Mouse (Mus musculus) limb, embryonic 11.5 days (tissue): ENCODE measurements around the gene Dctn1. TPM values are rescaled to one million over a fixed set of nuclear protein-coding genes. Genes with fewer than 3 reads are reported as not detected.
A peak's percentile ranks its signal among the peaks of the same experiment; 100 is the strongest.

Source experiments
- ATAC-seq: fragments of 200-750 bp; cut with Nextera tagmentation; 2 replicates; pipeline ENCODE4 v1.8.0; 2017; ENCODE audit warnings: low read depth; ENCODE audit not compliant: insufficient number of reproducible peaks, low FRiP score, low TSS enrichment
- DNase-seq: peaks from one replicate; pipeline ENCODE4 v3.0.0-alpha.2; 2015; ENCODE audit warnings: low spot score
- H3K27ac ChIP-seq: fragments of 300-500 bp; sonication (generic); replicated peaks from 2 replicates; pipeline ENCODE4 v1.5.1; 2014; ENCODE audit warnings: low read depth, mild to moderate bottlenecking, low read length
- H3K27me3 ChIP-seq: fragments of 300-500 bp; sonication (generic); 2 replicates; pipeline ENCODE4 v1.6.1; 2014; ENCODE audit warnings: mild to moderate bottlenecking, low read length, mixed read lengths; ENCODE audit not compliant: control insufficient read depth, insufficient read depth
- H3K36me3 ChIP-seq: fragments of 300-500 bp; sonication (generic); 2 replicates; pipeline ENCODE4 v1.6.1; 2014; ENCODE audit warnings: mild to moderate bottlenecking, low read length, moderate library complexity, mixed read lengths; ENCODE audit not compliant: control insufficient read depth, insufficient read depth
- H3K4me1 ChIP-seq: fragments of 300-500 bp; sonication (generic); 2 replicates; pipeline ENCODE4 v1.6.1; 2014; ENCODE audit warnings: low read length, mixed read lengths; ENCODE audit not compliant: control insufficient read depth, insufficient read depth
- H3K4me2 ChIP-seq: fragments of 300-500 bp; sonication (generic); 2 replicates; pipeline ENCODE4 v1.6.1; 2014; ENCODE audit warnings: low read depth, mild to moderate bottlenecking, moderate library complexity; ENCODE audit not compliant: severe bottlenecking
- H3K4me3 ChIP-seq: fragments of 300-500 bp; sonication (generic); 2 replicates; pipeline ENCODE4 v1.5.1; 2014; ENCODE audit warnings: low read depth, low read length
- H3K9ac ChIP-seq: fragments of 300-500 bp; sonication (generic); 2 replicates; pipeline ENCODE4 v1.6.1; 2014; ENCODE audit warnings: mild to moderate bottlenecking, low read length
- H3K9me3 ChIP-seq: fragments of 300-500 bp; sonication (generic); 2 replicates; pipeline ENCODE4 v1.6.1; 2016; ENCODE audit warnings: low read length; ENCODE audit not compliant: control insufficient read depth
- WGBS: fragments of 180-500 bp; shearing (Covaris S2); extraction: QIAGEN DNeasy Blood & Tissue Kit; methylation state at CpG from one replicate; pipeline ENCODE4 v1.1.7; 2014; 5-methylcytosine and 5-hydroxymethylcytosine counted together
- polyA plus RNA-seq: library from polyadenylated mRNA; unstranded; fragments of >200 nt; fragmentation: Nextera tagmentation; extraction: Ambion mirVana; gene quantifications from 2 replicates; pipeline ENCODE4 v1.2.1, GENCODE M21; 2014

Gene Dctn1
- polyA plus RNA-seq, 1 experiment from 2014 or later, result 70.4 TPM

DNA sequence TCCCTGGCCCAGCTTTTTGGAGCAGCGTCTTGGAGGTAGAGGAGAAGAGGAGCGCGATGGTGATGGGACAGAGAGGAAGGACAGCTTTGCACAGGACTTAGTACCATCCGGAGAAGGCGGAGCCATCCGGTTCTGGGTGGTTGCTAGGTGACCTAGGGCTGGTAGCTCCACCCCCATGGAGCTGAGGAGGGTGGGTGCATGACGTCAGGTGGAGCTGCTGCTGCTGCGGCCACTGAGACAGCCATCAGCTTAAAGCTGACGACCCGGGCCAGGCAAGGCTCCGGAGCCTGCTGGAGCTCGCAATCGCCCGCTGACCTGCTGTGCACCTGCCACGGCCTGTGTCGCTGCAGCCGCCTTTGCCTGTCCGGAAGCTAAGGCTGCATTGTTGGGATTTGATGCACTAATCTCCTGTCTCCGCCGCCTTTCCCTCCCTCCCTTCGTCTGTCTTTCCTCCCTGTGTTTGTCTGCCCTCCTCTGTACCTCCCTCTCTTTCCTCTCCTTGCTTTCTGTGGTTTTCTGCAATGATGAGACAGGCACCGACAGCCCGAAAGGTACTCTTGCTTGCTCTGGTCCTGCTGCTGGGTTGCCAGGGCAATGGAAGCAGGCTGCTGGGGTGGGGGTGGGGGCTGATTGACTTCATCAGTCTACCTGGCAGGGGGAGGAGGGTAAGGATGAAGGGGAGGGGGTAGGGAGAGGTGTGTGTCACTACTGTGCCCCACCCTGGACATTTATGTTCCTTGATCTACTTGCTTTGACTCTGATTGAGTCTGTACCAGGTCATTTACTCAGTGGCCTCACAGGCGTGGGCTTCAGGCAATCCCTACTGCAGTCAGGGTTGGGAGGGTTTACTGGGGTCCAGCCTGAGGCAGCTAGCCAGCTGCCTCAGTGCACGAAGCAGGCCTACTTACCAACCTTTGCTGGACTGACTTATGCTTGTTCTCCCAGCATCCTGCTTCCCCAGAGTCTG, 20.5 kb downstream of the Dctn1 start:
- 7% methylated on average over 25 of the region's 25 CpGs for WGBS
- ATAC-seq, result peak; percentile 87
- H3K9ac ChIP-seq, result peak overlapping the region; percentile 27
- peak; percentile 75 for DNase-seq
- peak overlapping the region; percentile 67 for H3K27ac ChIP-seq
- H3K4me2 ChIP-seq, result peak overlapping the region; percentile 50
- peaks cover 23% of the 10 kb centered on the region for H3K4me1 ChIP-seq
- H3K4me3 ChIP-seq, result peak overlapping the region; percentile 14
- no peaks in the 10 kb centered on the region for H3K9me3 ChIP-seq
- peaks cover 8% of the 10 kb centered on the region for H3K36me3 ChIP-seq
- no peaks in the 10 kb centered on the region for H3K27me3 ChIP-seq

DNA sequence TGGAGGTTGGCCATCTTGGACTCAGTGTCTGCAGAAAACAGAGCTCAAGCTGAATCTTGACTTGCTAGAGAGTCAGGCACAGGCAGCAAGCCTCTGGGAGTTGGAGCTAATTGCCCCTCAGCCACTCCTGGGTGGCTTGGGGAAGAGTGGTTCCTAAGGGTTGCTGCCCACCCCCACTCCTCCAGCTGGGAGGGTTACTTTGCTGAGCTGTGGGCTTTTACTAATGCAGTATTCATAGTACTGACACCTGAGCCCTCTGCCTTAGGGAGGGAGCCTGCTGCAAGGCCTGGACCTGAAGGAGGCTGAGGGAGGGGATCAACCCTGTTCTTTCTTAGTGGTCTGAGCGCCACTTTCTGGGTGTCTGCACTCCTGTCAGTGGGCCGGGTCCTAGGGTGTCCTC, 21.2 kb downstream of the Dctn1 start:
- 67% methylated on average over 2 of the region's 2 CpGs for WGBS
- no peak overlapping the region; the same call in 1 of the 2 replicates for H3K9ac ChIP-seq
- peaks cover 14% of the 10 kb centered on the region for H3K36me3 ChIP-seq
- peak overlapping the region; percentile 67 for H3K27ac ChIP-seq
- peak overlapping the region; percentile 50; the same call in 1 of the 2 replicates for H3K4me2 ChIP-seq
- H3K9me3 ChIP-seq, result no peaks in the 10 kb centered on the region
- peaks cover 23% of the 10 kb centered on the region for H3K4me1 ChIP-seq
- no peaks in the 10 kb centered on the region for H3K27me3 ChIP-seq
- H3K4me3 ChIP-seq, result no peak overlapping the region
- no peak for ATAC-seq
- DNase-seq, result peak; percentile 34

DNA sequence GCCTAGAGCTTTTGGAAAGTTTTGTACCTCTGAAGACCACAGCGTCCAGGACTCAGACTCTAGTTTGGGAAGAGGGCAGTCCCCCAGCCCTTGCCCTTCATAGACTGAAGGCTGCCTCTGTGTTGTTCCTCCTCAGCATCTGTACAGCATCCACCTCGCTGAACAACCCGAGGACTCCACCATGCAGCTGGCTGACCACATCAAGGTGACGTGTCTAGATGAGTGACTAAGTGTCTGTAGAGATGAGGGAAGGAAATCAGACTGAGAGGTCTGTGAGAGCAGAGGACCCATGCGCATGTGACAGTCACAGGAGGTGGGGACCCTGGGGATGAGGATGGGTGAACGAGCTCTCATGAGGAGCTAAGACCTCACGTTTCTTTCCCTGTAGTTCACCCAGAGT, 27.9 kb downstream of the Dctn1 start:
- Histone ChIP-seq H3K4me3 (no peak overlapping the region), H3K36me3 (peaks cover 45% of the 10 kb centered on the region), H3K27me3 (no peaks in the 10 kb centered on the region), H3K4me1 (no peaks in the 10 kb centered on the region), H3K27ac (no peak overlapping the region), H3K9ac (no peak overlapping the region), H3K4me2 (no peak overlapping the region), H3K9me3 (no peaks in the 10 kb centered on the region)
- WGBS, result 91% methylated on average over 7 of the region's 7 CpGs
- DNase-seq, result no peak
- no peak for ATAC-seq

DNA sequence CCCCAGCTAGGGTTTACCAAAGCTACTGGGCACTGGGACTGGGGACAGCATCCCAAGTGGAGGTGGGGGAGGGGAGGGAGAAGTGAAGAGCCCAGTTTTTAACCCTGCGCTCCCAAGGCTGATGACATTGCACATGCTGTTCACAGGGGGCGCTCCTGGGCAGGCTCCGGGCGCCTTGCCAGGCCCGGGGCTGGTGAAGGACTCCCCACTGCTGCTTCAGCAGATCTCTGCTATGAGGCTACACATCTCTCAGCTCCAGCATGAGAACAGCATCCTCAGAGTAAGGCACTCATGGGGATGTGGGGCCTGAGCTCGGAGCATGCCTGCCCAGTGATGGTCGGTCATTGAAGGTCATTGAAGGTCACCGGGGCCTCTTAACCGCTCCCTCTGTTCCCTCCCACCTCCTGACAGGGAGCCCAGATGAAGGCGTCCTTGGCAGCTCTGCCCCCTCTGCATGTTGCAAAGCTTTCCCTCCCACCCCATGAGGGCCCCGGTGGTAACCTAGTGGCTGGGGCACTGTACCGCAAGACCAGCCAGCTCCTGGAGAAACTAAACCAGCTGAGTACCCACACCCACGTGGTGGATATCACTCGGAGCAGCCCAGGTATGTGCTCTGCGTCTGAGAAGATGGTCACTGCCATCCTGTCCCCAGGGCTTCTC, 31.8 kb downstream of the Dctn1 start:
- peaks cover 31% of the 10 kb centered on the region for H3K36me3 ChIP-seq
- no peaks in the 10 kb centered on the region for H3K27me3 ChIP-seq
- WGBS, result 45% methylated on average over 15 of the region's 15 CpGs
- ATAC-seq (no peak), DNase-seq (peak; percentile 29)
- no peaks in the 10 kb centered on the region for H3K4me1 ChIP-seq
- no peak overlapping the region for H3K27ac ChIP-seq
- no peak overlapping the region for H3K4me3 ChIP-seq
- H3K9me3 ChIP-seq, result no peaks in the 10 kb centered on the region
- H3K4me2 ChIP-seq, result no peak overlapping the region
- H3K9ac ChIP-seq, result no peak overlapping the region

DNA sequence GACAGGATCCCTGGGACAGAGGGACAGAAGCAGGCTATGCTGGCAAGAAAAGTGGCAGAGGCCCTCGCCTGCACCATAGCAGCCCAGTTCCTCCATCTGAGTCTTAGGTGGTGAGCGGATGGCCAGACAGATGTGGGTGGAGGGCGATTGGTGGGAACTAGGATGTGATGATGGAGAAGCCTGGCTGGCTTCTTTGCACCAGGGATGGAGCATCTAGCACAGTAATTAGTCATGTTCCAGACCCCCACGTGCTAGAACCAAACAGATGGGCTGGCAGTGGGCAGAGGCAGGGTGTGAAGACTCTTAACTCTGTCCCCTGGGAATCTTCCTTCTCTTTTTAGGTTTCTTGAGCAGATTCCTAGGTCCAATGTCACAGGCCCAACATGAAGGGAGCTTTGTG, 37.6 kb downstream of the Dctn1 start:
- no peak for ATAC-seq
- no peak overlapping the region for H3K4me3 ChIP-seq
- no peak overlapping the region for H3K4me2 ChIP-seq
- no peak overlapping the region for H3K9ac ChIP-seq
- no peaks in the 10 kb centered on the region for H3K9me3 ChIP-seq
- 80% methylated on average over 4 of the region's 4 CpGs for WGBS
- no peak for DNase-seq
- H3K27ac ChIP-seq, result no peak overlapping the region
- no peaks in the 10 kb centered on the region for H3K27me3 ChIP-seq
- H3K36me3 ChIP-seq, result peaks cover 2% of the 10 kb centered on the region; the same call in 1 of the 2 replicates
- H3K4me1 ChIP-seq, result no peaks in the 10 kb centered on the region

DNA sequence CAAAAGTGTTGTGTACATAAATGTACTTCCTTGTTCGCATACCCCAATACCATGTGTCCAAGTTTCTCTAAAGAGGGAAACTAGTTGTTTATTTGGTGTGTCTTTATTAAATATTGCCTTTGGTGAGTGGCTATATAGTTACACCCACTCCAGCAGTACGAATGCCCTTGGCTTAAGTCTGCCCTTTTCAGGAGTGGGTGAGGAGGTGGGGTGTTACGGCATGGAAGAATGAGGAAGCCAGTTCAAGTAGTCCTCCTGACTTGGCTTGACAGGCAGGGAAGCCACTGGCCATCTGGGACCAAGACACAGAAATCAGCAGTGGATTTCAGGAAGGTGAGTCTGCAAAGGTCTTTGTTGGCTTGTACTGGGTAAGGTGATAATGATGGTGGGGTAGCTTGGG, 40.1 kb downstream of the Dctn1 start:
- Histone ChIP-seq H3K9ac (no peak overlapping the region), H3K9me3 (no peaks in the 10 kb centered on the region), H3K4me3 (no peak overlapping the region), H3K27me3 (no peaks in the 10 kb centered on the region), H3K27ac (no peak overlapping the region), H3K4me1 (no peaks in the 10 kb centered on the region), H3K4me2 (no peak overlapping the region), H3K36me3 (no peaks in the 10 kb centered on the region)
- no peak for ATAC-seq
- WGBS, result 93% methylated on average over 3 of the region's 3 CpGs
- no peak for DNase-seq

DNA sequence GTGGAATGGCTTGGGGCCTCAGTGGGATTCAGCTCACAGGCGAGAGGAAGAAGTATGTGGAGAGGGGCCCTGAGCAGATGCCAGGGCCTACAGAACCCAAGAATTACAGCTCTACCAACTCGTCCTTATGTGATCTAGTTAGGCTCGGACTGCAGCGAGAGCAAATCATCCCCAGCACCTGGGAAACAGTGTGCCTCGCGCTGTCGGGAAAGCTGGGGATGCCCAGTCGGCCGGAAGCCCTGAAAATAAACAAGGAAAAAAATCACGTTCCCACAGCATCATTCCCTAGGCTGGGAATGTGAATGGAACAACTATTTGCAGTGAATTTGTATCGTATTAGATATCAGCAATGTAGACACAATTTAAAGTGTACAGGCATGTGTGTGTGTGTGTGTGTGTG, 40.6 kb downstream of the Dctn1 start:
- no peak for DNase-seq
- no peaks in the 10 kb centered on the region for H3K4me1 ChIP-seq
- no peaks in the 10 kb centered on the region for H3K9me3 ChIP-seq
- WGBS, result 86% methylated on average over 11 of the region's 11 CpGs
- no peak overlapping the region for H3K4me2 ChIP-seq
- no peak overlapping the region for H3K27ac ChIP-seq
- no peaks in the 10 kb centered on the region for H3K36me3 ChIP-seq
- no peak for ATAC-seq
- no peaks in the 10 kb centered on the region for H3K27me3 ChIP-seq
- no peak overlapping the region for H3K9ac ChIP-seq
- H3K4me3 ChIP-seq, result no peak overlapping the region

DNA sequence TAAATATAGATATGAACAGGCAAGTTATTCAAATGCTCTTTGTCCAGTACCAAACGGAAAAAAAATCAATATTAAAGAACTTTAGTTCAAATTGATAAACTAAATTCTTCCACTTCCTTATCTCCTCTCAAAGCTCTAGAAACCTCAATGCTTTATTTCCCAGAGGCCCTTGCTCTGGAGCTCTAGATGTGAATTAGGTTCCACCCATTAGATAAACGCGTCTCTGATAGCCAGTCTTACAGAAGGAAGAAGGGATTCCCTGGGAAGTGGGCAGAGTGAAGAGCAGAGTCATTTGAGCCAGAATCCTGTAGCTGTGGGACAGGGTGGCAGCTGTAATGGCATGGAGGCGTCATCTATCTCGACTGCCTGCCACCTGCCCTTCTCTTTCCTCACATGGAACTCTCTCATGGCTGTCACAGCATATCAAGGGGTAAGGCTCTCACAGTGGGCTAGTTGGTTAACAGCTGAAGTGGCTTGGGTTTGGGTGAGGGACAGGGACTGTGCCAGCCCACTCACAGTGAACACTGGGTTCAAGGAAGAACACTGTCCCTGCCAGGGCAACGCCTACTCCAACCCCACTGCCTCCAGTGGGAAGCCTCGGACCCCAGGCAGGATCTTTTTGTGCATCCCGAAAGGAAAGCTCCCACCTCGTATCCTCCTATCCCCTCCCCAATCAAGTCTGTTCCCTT, 41.8 kb downstream of the Dctn1 start:
- no peaks in the 10 kb centered on the region for H3K9me3 ChIP-seq
- H3K4me2 ChIP-seq, result no peak overlapping the region
- no peak overlapping the region for H3K27ac ChIP-seq
- no peaks in the 10 kb centered on the region for H3K4me1 ChIP-seq
- ATAC-seq (no peak), DNase-seq (no peak)
- 77% methylated on average over 9 of the region's 9 CpGs for WGBS
- H3K36me3 ChIP-seq, result no peaks in the 10 kb centered on the region
- no peak overlapping the region for H3K9ac ChIP-seq
- H3K4me3 ChIP-seq, result no peak overlapping the region
- H3K27me3 ChIP-seq, result no peaks in the 10 kb centered on the region
